Mouse (Mus musculus) embryonic fibroblast, embryonic 13.5 days (primary cell): ENCODE results near the gene Iffo1.

Experiments
- CTCF ChIP-seq: IDR thresholded peaks from 2 replicates; pipeline ENCODE4 v1.5.1; 2011; ENCODE audit warnings: mild to moderate bottlenecking, control low read depth, low read length, moderate library complexity, borderline replicate concordance; ENCODE audit not compliant: insufficient read depth
- POLR2A ChIP-seq: IDR thresholded peaks from 2 replicates; pipeline ENCODE4 v1.6.1; 2011; ENCODE audit warnings: low read depth, mild to moderate bottlenecking, control low read depth, low read length, moderate library complexity

GRCm38 (mm10) chr6:125143904-125144303, 1.1 kb upstream of the Iffo1 start:
- no peak for TF ChIP-seq CTCF
- TF ChIP-seq POLR2A: no peak
